Mouse (Mus musculus): ENCODE data around the gene Gm36864.

GRCm38 (mm10) chr7:44269397-44269796 is 33.4 kb downstream of the Gm36864 start:
- TF ChIP-seq POLR2A (IDR thresholded peaks at IDR 0.05; ENCODE audit: low read depth, low read length) (no peak), CTCF (conservative IDR thresholded peaks at IDR 0.05 in 1 of 2, IDR thresholded peaks at IDR 0.05 in 1 of 2; ENCODE audit: low read depth in 2 of 2, low read length in 2 of 2) (no peak), RCOR1 (conservative IDR thresholded peaks at IDR 0.05; ENCODE audit: low read depth, low read length) (no peak), CHD2 (IDR thresholded peaks at IDR 0.05; ENCODE audit: low read length) (no peak), EP300 (IDR thresholded peaks at IDR 0.05; ENCODE audit: low read length) (no peak), ZNF384 (IDR thresholded peaks at IDR 0.05; ENCODE audit: low read depth, low read length) (no peak), ETS1 (conservative IDR thresholded peaks at IDR 0.05; ENCODE audit: low read depth, low read length) (no peak), ZC3H11A (IDR thresholded peaks at IDR 0.05; ENCODE audit: low read depth, low read length) (no peak)
